Mouse (Mus musculus) ES-E14 (cell line): ENCODE measurements at regions not wholly inside any gene's neighbourhood (a gene's known extent, or its start where the extent isn't known, plus 50 kb on each side); places are given as distances from the start of the nearest gene placed in this dataset.

ENCODE experiments used
- DNase-seq: peaks from one replicate; pipeline ENCODE4 v3.0.0-alpha.2; 2013; ENCODE audit warnings: low read depth, low spot score
- H3K27ac ChIP-seq: 2 replicates; pipeline ENCODE4 v1.5.1; 2012; ENCODE audit warnings: low read depth, mild to moderate bottlenecking, low read length, moderate library complexity, mixed read lengths; ENCODE audit not compliant: poor library complexity, insufficient read depth, severe bottlenecking
- H3K36me3 ChIP-seq: 2 replicates; pipeline ENCODE4 v1.6.1; 2012; ENCODE audit warnings: mild to moderate bottlenecking, low read length, moderate library complexity, mixed read lengths; ENCODE audit not compliant: control insufficient read depth, poor library complexity, insufficient read depth, severe bottlenecking
- H3K4me1 ChIP-seq, 2 experiments: fragments of 150-350 bp in 1 of 2; sonication (generic) in 1 of 2; 2 replicates each; pipeline ENCODE4 v1.6.1; 2012; ENCODE audit warnings: low read length in 2 of 2, mild to moderate bottlenecking in 1 of 2, mixed read lengths in 1 of 2; ENCODE audit not compliant: control insufficient read depth in 2 of 2, insufficient read depth in 2 of 2, poor library complexity in 1 of 2
- H3K4me3 ChIP-seq, 2 experiments: fragments of 150-350 bp in 1 of 2; sonication (generic) in 1 of 2; 2 replicates each; pipeline ENCODE4 v1.5.1; 2012; ENCODE audit warnings: low read length in 2 of 2, low read depth in 1 of 2, mild to moderate bottlenecking in 1 of 2, mixed read lengths in 1 of 2; ENCODE audit not compliant: insufficient read depth in 1 of 2, poor library complexity in 1 of 2, severe bottlenecking in 1 of 2
- H3K9ac ChIP-seq: 2 replicates; pipeline ENCODE4 v1.6.1; 2012; ENCODE audit warnings: low read depth, mild to moderate bottlenecking, low read length, mixed read lengths; ENCODE audit not compliant: poor library complexity, insufficient read depth, severe bottlenecking
- H3K9me3 ChIP-seq: fragments of 150-350 bp; sonication (generic); 2 replicates; pipeline ENCODE4 v1.6.1; 2012; ENCODE audit warnings: low read depth, mild to moderate bottlenecking, low read length; ENCODE audit not compliant: control insufficient read depth, insufficient read depth
- CHD2 ChIP-seq: IDR thresholded peaks from 2 replicates; pipeline ENCODE4 v1.6.1; 2014; ENCODE audit warnings: mild to moderate bottlenecking, low read depth, low read length, inconsistent platforms
- HCFC1 ChIP-seq: IDR thresholded peaks from 2 replicates; pipeline ENCODE4 v1.6.1; 2012; ENCODE audit warnings: low read length, inconsistent platforms, borderline replicate concordance; ENCODE audit not compliant: insufficient read depth
- MAFK ChIP-seq: IDR thresholded peaks from 2 replicates; pipeline ENCODE4 v1.6.1; 2014; ENCODE audit warnings: mild to moderate bottlenecking, low read depth, low read length, inconsistent platforms; ENCODE audit not compliant: insufficient read depth
- ZC3H11A ChIP-seq: IDR thresholded peaks from 2 replicates; pipeline ENCODE4 v1.6.1; 2012; ENCODE audit warnings: low read depth, mild to moderate bottlenecking, inconsistent platforms, low read length, borderline replicate concordance
- ZNF384 ChIP-seq: IDR thresholded peaks from 2 replicates; pipeline ENCODE4 v1.6.1; 2012; ENCODE audit warnings: low read depth, low read length, inconsistent platforms
- in situ Hi-C, 2 experiments: fragments of 600-800 bp; cut with MboI; formaldehyde crosslinking; loops; one replicate each; pipeline ENCODE4 v1.15.1; 2025; ENCODE audit warnings: low sequenced_read_pairs in 2 of 2, inconsistent platforms in 1 of 2; ENCODE audit not compliant: unreplicated experiment in 2 of 2

DNA sequence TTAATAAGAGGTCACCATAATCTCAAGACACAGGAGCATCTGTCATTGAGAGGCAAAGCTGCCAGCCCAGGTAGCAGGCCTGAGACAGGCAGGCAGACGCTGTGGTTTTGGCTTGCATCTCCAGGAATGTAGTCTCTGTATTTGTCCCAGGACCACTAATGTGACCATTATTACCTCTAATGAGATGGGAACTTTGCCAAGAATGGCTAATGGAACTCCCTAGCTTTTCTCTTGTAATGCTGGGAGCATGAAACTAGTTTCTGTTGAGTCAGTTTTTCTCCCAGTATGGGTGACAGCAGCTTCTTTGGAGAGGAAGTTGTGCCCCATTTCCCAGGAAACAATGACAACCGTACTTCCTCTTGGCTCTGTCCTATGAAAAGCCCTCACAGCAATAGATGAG is 178.5 kb downstream of the Abcc12 start:
- TF ChIP-seq MAFK, result no peak
- no peak for TF ChIP-seq ZNF384
- TF ChIP-seq HCFC1, result no peak
- TF ChIP-seq ZC3H11A, result no peak
- no peak for TF ChIP-seq CHD2
- Histone ChIP-seq H3K27ac (no peak overlapping the region), H3K4me3 (no peak overlapping the region), H3K36me3 (no peaks in the 10 kb centered on the region), H3K9me3 (no peaks in the 10 kb centered on the region), H3K4me1 (no peaks in the 10 kb centered on the region), H3K9ac (no peak overlapping the region)
- in situ Hi-C loops, result no loop called here
- DNase-seq, result no peak

- H3K27ac ChIP-seq, result no peak overlapping the region
- H3K4me1 ChIP-seq, result peaks cover 0 to 10% of the 10 kb centered on the region in 2 experiments; a peak in 1 of 4 replicates
- H3K36me3 ChIP-seq, result no peaks in the 10 kb centered on the region
- H3K9me3 ChIP-seq, result no peaks in the 10 kb centered on the region
- H3K9ac ChIP-seq, result no peak overlapping the region
- H3K4me3 ChIP-seq, result no peak overlapping the region
- in situ Hi-C loops, result no loop called here
- TF ChIP-seq MAFK (no peak), HCFC1 (no peak), CHD2 (no peak), ZNF384 (no peak), ZC3H11A (no peak)
- no peak for DNase-seq
Measured at GRCm38 (mm10) chr8:86395121-86395520, 185.4 kb downstream of the Abcc12 start.

DNA sequence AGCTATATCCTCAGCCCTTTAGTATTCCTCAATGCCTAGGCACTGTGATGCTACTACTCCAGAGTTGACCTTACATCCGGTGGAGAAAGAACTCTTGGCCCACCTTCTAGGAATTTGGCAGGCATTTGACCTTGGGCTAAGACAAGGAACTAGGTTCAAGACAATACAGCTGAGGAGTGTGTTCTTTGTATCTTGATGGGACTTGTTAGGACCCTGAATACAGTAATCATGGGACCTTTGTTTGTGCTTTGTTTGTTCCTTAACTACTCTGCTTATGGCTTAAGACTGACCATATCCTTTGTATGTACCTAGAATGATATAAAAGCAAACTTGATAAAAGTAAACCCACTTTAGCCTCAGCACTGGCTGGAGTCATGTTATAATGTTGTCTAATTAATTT is 186.7 kb downstream of the Abcc12 start:
- no peak overlapping the region for H3K9ac ChIP-seq
- no peaks in the 10 kb centered on the region for H3K9me3 ChIP-seq
- H3K4me1 ChIP-seq, result peaks cover 0 to 10% of the 10 kb centered on the region in 2 experiments; a peak in 1 of 4 replicates
- H3K27ac ChIP-seq, result peak overlapping the region; percentile 81
- TF ChIP-seq CHD2 (peak; percentile 69), MAFK (no peak)
- DNase-seq, result peak; percentile 98
- H3K36me3 ChIP-seq, result no peaks in the 10 kb centered on the region
- no peak overlapping the region for H3K4me3 ChIP-seq
- in situ Hi-C loops, result no loop called here

DNA sequence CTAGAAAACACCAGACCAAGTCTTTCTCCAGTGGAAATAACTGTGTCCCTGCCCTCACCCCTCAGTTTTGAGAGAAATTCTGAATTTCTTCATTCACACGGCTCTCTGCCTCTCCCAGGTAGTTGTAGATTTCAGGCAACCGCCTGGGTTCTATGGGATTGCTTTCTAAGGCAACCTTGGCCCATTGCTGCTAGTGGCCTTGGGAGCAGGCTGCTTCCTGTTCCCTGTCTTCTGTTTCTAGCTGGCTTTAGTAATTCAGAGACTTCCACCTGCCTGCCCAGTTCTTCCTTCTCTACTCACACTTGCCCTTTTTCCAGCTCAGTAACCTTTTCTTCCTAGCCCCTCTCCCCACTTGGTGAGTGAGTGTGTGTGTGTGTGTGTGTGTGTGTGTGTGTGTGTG is 187.1 kb downstream of the Abcc12 start:
- Histone ChIP-seq H3K9ac (no peak overlapping the region), H3K27ac (peak overlapping the region; percentile 81), H3K4me3 (no peak overlapping the region), H3K4me1 (peaks cover 0 to 10% of the 10 kb centered on the region in 2 experiments; a peak in 1 of 4 replicates), H3K36me3 (no peaks in the 10 kb centered on the region), H3K9me3 (no peaks in the 10 kb centered on the region)
- in situ Hi-C loops, result no loop called here
- DNase-seq, result peak; percentile 27
- TF ChIP-seq ZNF384, result no peak
- no peak for TF ChIP-seq MAFK
- no peak for TF ChIP-seq ZC3H11A
- no peak for TF ChIP-seq HCFC1
- no peak for TF ChIP-seq CHD2

DNA sequence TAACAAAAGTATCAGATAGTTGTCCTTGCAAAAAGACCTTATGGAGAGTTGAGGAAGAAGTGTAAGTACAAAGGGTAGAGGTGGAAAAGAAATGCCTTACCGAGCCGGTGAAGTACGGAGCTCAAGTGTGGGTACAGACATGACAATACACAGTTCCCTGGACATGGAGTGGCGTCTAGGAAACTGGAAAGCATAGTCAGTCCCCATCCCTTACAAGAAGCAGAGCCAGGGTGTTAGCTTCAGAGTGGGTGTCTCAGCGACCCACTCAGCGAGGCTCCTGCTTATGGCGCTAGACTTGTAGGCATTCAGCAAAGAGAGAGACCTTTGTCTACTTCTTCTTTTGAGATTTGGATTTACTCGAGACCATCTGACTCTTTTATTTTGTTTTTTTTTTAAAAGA is 189.8 kb downstream of the Abcc12 start:
- peaks cover 0 to 10% of the 10 kb centered on the region in 2 experiments; a peak in 1 of 4 replicates for H3K4me1 ChIP-seq
- H3K9ac ChIP-seq, result no peak overlapping the region
- no peak overlapping the region for H3K4me3 ChIP-seq
- no peak for TF ChIP-seq ZC3H11A
- TF ChIP-seq CHD2, result no peak
- no peak for TF ChIP-seq MAFK
- TF ChIP-seq HCFC1, result no peak
- TF ChIP-seq ZNF384, result no peak
- no peak overlapping the region for H3K27ac ChIP-seq
- H3K36me3 ChIP-seq, result no peaks in the 10 kb centered on the region
- H3K9me3 ChIP-seq, result no peaks in the 10 kb centered on the region
- in situ Hi-C loops, result no loop called here
- no peak for DNase-seq
